Mouse (Mus musculus) adrenal gland, postnatal 14 days (tissue): ENCODE measurements around the gene Kcnk5. TPM values are rescaled to one million over a fixed set of nuclear protein-coding genes. Genes with fewer than 3 reads are reported as not detected.

ENCODE experiments used
- DNase-seq: peaks from one replicate; pipeline ENCODE4 v3.0.0; 2021; ENCODE audit warnings: mixed read lengths
- total RNA-seq: library from RNA; stranded (reverse); gene quantifications from 2 replicates; pipeline ENCODE4 v1.2.3, GENCODE M21; 2021

The Kcnk5 gene
- total RNA-seq, 1 experiment from 2014 or later, result 14.2 TPM

DNA sequence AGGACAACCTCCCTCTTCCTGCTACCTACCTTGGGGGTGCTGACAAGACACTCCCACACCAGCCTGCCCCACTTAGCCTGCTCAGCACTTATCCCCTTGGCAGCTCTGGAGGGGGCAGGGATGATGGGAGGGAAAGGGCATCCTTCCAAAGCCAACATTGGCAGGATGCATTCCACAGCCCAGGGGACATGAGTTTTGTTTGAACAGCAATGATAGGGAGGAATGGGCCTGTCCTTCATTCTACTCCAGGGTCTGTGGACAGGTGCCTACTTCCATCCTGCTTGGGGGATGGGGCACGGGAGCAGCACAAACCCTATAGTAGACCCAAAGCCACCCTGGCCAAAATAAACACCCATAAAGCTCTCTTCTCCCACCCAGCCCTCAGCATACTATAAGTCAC is 16.2 kb downstream of the Kcnk5 start:
- peak; percentile 40 for DNase-seq

DNA sequence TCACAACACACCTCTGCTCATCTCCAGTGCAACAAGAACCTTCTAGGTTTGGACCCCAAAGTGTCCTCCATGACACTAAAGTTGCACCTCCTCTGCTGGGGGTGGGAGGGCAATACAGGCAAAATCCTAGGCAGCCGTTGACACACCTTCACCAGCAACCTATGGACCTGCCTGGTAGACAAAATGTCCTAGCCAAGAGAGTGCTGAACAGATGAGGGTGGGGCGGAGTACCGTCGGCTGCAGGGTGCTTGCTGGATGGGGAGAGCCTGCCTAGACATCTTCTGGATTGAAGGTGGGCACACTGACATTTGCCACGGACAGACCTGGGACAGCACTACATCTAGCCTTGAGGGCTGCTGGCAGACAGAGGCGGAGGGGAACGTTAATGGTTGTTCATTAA is 17.2 kb downstream of the Kcnk5 start:
- DNase-seq, result no peak

DNA sequence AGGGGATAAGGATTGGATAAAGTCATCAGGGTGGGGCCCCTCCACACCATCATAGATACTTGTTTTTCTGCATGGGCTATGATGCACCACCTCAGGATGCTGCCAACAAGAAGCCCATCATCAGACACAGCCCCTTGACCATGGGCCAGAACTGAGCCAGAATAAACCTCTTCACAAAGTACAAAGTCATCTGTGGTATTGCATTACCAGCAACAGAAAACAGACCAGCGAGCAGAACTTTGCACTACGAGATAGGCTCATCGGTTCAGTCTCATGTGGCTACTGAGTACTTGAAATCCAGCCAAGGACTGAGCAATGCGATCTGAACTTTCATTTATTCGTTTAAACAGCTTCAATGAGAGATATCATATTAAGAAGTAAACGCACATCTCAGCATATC is 18.9 kb downstream of the Kcnk5 start:
- DNase-seq, result peak; percentile 9

DNA sequence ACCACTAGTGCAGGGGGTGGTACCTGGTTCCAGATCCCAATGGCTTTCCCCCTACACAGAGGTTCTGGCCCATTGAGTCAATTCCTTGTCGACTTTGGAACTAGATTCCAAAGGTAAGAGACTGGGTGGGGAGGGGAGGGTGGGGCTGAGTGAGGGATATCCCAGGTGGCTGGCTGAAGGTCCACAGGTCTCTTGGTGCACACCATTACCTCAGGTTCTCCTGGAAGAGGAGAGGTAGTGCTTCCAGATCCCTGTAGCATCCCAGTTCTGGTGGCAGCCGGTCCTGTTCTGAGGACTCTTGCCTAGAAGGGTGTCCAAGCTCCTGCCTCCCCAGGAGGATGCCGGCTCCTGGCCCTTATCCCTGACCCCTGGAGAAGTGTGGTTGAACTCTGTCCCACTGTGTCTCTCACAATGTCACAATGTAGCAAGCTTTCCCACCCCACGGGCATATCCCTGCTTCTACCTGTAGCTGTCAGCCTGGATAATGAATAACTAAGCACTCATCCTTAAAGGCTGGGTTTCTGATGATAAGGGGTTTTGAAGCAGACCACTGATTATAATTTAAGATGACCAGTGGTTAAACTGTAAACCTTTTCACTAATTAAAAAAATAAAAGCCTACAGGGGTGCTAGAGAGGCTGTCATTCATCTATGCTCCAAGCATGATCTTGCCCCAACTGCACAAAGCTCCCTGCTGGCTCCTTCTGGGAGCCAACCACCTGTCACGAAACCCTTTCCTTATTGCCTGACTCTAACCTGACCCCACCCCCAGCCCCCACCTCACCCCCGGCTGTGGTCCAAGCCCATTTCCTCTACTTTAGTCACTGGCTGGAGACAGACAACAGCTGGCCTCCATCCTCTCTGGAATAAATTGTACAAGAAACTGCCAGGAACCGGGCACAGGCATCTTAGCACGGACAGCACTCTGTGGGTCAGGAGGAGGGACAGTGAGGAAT is 22.6 kb downstream of the Kcnk5 start:
- no peak for DNase-seq

DNA sequence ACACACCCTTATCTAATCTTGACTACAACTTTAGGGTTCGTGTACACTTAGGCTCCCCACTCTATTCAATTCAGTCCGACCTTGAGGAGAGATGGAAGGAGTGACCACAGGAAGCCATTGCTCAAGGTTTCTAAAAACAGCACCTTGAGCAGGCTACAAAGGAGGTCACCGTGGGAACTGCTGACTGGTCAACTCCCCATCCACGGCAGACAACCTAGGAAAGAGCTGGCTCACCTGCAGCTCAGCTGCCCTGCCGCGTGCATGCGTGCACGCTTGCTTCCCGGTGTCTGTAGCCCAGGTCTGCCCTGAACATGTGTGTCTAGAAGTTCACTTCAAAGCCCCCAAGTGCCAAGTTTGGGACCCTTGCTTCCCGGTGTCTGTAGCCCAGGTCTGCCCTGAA is 24.0 kb downstream of the Kcnk5 start:
- no peak for DNase-seq

DNA sequence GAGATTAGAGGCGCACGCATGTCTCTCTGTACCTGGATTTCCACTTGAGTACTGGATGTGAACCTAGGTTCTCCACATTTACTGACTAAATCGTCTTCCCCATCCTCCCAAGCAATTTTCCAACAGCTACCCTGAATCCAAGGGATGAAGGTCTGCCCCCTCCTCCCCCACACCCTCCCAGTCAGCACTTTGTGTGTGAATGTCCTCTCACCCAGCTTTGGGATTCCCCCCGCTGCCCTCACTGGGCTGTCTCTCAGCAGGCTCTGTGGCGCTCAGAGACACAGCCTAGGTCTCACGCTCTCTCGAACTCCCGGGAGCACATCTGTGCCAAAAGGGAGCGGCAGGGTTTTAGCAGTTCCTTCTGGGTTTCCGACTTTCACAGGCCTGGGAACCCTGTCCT is 25.9 kb downstream of the Kcnk5 start:
- no peak for DNase-seq

DNA sequence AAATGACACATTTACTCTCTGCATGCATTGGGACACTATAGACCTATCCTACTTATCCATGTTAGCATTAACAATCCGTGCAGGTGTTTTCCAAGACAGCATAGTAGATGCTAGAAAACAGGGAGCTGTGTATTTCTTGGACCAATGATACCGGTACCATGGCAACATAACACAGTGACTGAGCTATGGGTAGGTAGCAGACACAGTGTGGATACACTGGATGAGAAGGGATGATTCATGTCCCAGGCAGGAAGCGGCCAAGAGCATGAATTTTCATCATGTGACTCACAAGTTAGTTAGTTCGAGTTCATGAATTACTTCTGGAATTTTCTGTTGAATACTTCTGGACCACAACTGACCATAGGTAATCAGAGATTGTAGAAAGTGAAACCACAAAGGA is 26.7 kb downstream of the Kcnk5 start:
- DNase-seq, result no peak

DNA sequence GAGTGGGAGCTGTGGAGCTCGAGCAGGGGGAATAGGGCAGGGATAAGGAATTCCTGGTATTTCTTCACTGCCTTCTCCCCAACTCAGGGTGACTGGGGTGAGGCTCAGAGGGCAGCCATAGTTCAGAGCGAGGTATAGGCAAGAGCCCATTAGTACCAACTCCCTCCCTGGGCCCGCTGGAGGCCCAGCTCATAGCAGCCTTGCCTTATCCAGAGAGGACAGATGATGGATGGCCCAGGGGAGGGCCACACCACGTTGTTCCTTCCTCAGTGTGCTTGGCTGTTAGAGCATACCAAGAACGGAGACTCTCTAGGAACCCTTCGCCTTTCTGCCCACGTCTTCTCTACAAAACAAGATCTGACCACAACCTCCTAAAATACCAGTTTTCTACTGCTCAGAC is 27.4 kb downstream of the Kcnk5 start:
- DNase-seq, result no peak

DNA sequence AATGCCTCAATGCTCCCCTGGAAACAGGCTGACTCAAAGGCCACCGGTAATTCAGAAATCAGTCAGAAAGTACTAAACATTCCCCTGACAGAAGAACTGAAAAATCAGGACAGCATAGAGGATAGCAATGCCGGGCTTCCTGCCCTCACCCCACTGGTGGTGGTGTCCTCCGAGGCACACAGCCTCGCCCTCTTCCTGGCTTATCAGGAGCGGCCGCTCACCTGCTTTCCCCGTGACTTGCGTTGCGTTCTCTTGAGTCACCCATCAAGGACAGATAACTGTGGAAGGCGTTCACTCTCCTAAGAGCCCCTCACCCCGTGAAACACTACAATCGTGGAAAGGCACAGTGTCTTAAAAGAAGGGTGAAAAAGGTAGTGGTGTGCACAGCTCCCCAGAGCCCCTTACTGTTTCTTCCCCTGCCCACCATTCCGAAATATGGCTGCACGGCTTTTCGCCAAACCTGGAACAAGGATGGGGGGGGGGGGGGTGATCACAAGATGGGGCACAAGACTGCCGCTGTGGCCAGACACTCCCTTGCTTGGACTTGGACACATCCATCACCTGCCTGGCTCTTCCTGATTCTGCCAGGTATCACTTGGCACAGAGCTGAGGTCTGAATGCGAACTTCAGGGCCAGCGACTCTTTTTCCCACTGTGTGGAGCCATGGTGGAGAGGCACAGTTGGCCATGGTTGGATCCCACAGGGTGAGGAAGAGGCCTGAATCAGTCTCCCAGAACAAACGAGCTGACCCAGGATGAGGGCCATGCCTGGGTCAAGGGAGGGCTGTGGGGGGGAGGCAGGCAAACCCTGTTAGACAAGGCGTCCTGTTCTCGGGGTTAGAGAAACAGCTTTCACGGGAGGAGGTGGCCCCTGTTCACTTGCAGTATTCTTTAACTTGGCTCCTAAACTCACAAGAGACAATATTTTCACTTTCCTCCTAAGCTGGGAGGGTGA is 32.2 kb downstream of the Kcnk5 start:
- no peak for DNase-seq

DNA sequence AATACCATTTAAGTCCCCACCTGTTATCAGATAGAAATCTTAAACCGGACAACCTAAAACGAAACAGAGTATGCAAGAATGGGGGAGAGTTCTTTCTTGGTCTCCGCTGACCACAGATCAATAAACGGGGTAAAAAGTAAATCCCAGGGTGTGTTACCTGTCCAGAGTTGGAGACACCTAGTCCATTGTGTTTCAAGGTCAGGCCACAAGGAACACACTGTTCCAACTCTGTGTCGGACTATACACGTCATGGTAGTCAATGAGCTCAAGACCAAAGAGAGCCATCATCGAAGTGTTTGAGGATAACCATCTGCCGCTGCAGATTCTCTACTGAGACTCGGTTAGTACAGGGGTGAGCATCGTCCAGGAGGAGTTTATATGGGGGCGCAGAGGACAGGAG is 33.1 kb downstream of the Kcnk5 start:
- DNase-seq, result no peak

DNA sequence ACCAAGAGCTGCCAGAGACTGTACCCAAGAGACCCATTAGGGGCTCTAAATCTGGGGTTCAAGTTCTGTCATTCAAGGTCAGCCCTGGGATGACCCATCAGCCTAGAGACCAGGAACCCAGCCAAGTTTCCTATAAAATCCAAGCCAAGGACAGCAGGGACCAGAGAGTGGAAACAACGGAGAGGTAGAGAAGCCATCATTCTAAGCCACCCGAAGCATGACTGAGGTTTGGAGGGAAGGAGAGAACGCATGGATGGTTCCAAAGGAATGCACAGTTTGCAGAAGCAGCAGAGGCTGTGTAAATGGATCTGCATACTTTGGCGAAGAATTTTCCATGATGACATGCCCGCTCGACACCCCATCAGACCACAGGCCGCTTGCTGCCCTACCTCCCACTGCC is 33.8 kb downstream of the Kcnk5 start:
- DNase-seq, result no peak

DNA sequence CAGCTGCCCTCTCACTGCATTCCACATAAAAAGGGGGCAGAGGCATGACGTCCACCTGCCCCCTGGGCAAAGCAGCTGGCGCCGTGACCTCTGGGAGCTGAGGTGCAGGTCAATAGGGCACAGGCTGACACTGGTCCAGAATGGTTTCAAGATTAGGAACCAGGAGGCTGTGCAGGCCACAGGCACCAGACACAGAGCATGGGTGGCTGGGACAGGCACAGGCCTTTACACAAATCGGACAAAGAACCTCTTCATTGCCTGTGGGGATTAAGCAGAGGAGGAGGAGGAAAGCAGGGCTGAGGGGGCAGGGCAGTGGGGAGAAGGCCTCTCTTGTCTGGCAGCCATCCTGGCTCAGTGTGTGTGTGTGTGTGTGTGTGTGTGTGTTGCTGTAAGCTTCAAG is 37.5 kb downstream of the Kcnk5 start:
- DNase-seq, result no peak

DNA sequence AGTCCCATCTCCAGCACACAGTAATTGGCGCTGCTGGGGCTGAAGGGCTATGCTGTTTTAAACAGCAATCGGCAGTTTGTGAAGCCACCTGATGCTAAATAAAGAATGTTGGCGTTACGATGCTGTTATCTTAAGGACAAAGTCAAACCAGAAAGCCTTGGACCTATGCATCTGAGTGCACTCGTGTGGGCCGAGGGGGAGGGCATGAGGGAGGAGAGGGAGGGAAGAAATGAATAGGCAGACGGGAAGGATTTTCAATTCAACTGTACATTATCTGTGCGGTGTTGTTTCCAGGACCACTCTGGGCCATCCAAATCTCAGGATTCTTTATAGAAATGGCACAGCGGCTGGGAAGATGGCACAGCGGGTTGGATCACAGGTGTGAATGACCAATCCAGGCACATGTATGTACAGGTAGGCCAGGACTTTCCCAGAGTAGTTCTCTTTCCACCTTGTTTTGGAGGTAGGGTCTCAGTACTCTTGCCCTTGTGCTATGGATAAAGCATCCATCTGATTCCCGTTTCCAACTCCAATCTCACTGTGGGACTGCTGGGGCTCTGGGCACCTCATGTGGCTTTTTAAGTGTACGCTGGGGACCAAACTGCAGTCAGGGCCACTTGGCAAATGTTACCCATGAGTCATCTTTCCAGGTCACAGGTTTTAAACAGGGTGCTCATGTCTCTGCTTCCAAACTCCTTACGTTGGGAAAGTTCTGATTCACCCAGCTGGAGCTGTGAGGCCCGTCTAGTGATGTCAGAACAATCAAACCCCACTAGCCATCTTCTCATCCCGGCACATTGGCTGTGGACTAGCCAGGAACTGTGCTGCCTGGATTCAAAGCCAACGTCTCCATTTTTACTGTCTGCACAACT is 42.9 kb downstream of the Kcnk5 start, which contains the start of gene Saysd1:
Saysd1 (minus strand) TSS at position 51 of the 872 bp plus-strand sequence.
- no peak for DNase-seq

DNA sequence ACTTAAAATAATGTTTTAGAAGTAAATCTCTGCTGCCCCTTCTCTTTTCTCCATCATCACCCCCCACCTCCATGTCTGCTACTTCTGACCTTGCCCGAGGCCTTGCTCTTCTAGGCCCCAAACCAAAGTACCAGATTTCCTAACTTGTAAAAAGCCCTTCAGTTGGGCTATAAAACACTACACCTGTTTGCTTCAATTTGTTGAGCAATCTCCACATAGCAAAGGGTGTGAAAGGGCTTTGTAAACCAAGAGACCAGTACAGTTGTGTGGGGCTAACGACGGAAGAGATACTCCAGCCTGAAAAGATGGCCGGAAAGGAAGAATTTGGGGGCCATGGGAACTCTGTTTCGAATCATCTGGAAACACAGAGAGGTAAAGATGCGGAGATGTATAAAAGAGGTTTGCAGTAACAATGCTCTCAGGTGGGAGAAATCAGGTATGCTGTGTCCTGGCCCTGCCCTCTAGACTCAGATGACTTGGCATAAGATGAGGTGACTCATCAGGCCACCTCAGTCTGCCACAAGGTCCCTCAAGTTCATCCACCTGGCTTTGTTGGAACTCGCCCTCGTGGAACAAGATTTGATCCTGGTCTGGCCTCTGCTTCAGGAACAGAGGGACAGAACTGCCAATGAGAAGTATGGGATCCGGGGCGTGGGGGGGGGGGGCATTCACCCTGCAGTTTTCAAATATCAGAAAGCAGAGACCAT is 46.5 kb downstream of the Kcnk5 start:
- DNase-seq, result no peak

DNA sequence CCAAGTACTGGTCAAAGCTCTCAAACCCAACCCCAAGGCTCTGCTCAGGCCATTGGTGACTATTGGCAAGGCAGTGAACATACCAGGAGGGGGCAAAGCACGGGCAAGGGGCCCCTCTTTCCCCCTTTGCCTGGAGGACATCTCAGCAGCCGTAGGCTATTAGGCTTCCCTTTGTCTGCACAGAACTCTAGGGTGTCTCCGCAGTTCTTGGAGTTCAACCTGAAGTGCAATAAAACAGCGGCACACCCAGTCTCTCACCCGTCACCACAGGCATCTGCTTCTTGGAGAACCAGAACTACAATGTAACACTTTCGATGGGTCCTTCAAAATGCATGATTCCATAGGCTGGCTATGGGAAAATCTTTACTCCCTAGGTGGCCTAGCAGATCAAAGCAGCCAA is 53.4 kb downstream of the Kcnk5 start:
- no peak for DNase-seq

DNA sequence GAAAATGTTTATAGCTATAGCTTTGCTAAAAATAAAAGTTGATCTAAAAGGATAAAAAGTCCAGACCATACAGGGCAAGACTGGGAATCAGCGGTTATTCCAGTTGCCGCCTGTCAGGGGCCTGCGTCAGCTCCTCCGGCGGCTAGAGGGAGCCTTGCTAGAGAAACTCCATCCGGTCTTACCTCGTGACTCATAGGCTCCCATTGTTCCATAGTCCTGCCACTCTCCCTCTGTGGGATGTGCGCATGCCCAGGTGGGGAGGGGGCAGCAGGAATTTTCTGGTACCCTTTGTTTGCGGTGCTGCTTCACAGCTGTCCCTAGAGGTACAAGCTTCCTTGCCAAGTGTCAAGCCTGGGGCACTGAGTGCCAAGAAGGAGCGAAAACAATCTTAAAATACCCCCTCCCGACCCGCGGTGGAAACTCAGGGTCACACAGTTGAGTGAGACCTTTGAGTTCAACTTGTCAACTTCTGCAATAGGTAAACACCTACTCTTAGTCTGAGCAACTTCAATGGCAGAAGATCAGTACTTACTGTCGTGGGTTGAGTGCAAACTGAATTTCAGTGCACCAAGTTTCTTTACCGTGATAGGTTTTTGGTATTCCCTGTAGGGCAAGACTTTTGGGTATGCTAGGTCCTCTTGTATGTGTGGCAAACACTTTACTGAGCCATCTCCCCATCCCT is 54.1 kb downstream of the Kcnk5 start:
- DNase-seq, result no peak

DNA sequence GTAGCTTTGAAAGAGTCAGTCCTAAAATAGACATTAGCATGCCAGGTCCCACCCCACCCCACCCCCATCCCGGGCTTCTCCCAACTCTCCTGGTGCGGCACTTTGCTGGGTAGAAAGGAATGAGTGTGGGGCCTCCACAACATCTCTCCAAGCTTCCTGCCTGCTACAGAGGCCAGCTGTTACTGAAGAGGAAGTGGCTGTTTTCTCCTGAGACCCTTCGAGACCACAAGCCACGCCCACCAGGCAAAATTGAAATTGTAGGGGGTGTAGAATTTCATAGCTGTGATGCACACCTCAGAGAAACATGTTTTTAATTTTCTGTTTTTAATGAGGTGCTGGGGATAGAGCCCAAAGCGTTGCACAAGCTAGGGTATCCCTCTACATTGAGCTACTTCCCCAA is 60.7 kb downstream of the Kcnk5 start:
- no peak for DNase-seq

DNA sequence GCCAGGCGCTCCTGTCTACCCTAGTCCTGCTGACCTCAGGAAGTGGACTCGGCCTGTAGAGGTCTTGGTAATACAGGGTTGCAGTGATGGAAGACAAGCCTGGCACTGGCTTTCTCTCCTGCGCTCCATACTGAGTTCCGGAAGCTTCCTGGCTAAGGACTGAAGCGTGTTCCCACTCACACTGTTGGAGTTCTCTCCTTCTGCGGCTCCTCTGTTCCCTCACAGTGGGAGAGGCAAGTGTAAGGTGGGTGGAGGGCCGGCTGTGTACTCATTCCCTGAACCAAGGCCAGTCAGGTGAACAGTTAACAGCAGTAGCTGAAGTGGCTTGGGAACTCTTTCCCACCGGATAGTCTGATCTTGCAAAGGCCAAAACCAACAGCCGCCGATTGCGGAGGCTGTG is 61.6 kb downstream of the Kcnk5 start:
- no peak for DNase-seq

DNA sequence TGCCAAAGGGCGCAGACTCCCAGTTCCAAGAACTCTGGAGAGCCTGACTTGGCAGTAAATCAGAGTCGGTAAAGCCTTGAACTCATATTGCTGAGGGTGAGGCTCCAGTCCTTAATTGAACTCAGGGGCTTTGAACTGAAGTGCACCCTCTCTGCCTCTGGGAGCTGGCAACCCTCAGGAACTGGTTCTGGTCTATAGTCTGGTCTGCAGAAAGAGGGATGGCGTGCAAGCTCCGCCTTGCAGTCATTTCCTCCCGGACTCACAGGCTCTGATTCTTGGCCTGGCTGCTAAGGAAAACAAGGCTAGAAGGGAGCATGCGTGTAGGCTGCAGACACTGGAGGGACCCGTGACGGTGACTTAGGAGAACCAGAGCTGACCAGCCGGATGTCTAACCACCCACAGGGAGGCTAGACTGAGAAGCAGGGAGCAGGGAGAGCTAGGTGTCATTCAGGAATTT is 65.4 kb downstream of the Kcnk5 start:
- DNase-seq, result peak; percentile 50

DNA sequence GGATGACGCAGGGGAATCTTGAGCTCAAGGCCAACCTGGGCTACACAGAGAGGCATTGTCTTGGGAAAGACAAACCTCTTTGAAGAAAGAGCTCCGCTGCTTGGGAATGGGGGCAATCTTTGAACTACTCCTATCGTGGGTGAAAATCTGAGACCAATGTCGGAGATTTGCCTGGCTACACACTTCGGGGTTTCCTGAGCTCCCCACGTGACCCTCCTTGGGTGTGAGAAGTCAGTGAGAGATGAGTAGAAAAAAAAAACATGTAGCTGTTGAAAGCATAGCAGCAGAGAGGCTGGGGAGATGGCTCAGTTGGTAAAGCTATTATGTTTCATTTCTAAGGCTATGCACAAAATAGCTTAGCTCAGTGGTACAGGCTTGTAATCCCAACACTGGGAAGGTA is 66.7 kb downstream of the Kcnk5 start:
- no peak for DNase-seq

DNA sequence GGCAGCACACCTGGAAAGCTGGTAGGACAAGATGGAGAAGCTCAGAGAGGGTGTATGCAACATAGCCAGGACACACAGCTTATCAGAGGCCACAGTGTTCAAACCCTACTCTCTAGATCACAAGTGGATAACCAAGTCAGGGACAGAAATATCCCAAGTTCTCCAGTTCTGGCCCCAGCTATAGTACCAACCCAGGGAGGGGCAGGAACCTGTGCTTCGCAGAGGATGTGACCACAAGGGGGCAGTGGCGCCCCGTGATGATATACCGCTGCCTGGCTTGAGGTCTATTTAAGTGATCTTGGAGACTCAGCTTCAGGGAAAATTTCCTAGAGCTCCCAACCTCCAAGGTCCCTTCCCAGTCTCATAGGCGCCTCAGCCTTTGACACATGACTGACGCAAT is 67.6 kb downstream of the Kcnk5 start:
- DNase-seq, result peak; percentile 93
